Comparison of ENCODE assay signal across 8 mouse cellular contexts in the genomic region with DNA sequence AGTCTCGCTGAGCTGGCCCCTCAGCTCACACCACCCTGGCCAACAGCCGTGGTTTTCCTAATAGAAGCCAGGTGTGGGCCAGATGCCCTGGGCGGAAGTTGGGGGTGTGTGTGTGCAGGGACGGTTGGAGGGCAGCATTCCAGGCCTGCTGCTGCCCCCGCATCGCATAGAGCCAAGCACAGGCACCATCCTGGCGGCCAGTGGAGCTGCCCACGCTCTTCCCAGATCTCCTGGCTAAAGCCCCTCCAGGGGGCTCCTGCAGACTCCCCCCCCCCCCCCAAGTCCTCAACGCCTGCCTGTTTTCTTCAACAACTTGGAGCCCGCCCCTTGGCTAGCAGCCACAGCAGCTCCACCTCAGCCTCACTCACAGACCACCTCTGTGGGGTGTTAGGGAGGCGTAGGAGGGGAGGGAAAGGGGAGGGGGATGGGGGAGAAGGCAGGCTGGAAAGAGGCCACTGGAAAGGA. TPM values are rescaled to one million over a fixed set of nuclear protein-coding genes. Genes with fewer than 3 reads are reported as not detected.
DNase-seq lines count a peak whose midpoint lies in the region; ATAC-seq lines count a peak whose summit lies in the region.

No protein-coding gene starts in this region.

- WGBS in hindbrain, embryonic 11.5 days = 26% methylated on average over 11 of the region's 11 CpGs
- 24% methylated on average over 10 of the region's 11 CpGs for WGBS in midbrain, embryonic 11.5 days

- DNase-seq in frontal cortex, postnatal 36 days (ENCODE audit: low spot score in 2 of 2) = peak; percentile 49 to 53
- DNase-seq in frontal cortex, postnatal 14 days (ENCODE audit: low spot score in 2 of 2) = no peak
- DNase-seq in right cerebral cortex, adult 2 months (ENCODE audit: low spot score in 2 of 2) = peak; percentile 40 to 51
- no peak for DNase-seq in right cerebral cortex, postnatal 4 days
- DNase-seq in hindbrain, embryonic 11.5 days (ENCODE audit: low spot score) = peak; percentile 55
- peak; percentile 86 for DNase-seq in midbrain, embryonic 11.5 days (ENCODE audit: low spot score, missing footprints)
- no peak for DNase-seq in urinary bladder, adult 2 months (ENCODE audit: low spot score)
- DNase-seq in layer of hippocampus, postnatal 25 days (ENCODE audit: extremely low spot score in 1 of 2, low spot score in 1 of 2) = no peak

- no peaks in the 10 kb centered on the region for H3K9me3 ChIP-seq in hindbrain, embryonic 11.5 days (ENCODE audit: control insufficient read depth, low read length)
- H3K9me3 ChIP-seq in midbrain, embryonic 11.5 days (ENCODE audit: control insufficient read depth, low read length) = no peaks in the 10 kb centered on the region

- H3K27ac ChIP-seq in hindbrain, embryonic 11.5 days (ENCODE audit: low read depth, low read length) = no peak overlapping the region
- no peak overlapping the region for H3K27ac ChIP-seq in midbrain, embryonic 11.5 days (ENCODE audit: low read depth, low read length)

- H3K27me3 ChIP-seq in hindbrain, embryonic 11.5 days (ENCODE audit: control insufficient read depth, insufficient read depth, low read length) = no peaks in the 10 kb centered on the region
- H3K27me3 ChIP-seq in midbrain, embryonic 11.5 days (ENCODE audit: control insufficient read depth, insufficient read depth, low read length) = no peaks in the 10 kb centered on the region

- no peak overlapping the region for H3K4me2 ChIP-seq in hindbrain, embryonic 11.5 days (replicated peaks; ENCODE audit: low read depth, low read length)
- H3K4me2 ChIP-seq in midbrain, embryonic 11.5 days = no peak overlapping the region

- no peaks in the 10 kb centered on the region for H3K4me1 ChIP-seq in hindbrain, embryonic 11.5 days (replicated peaks; ENCODE audit: control insufficient read depth, insufficient read depth, low read length)
- H3K4me1 ChIP-seq in midbrain, embryonic 11.5 days (ENCODE audit: control insufficient read depth, insufficient read depth, low read length) = peaks cover 18% of the 10 kb centered on the region

- no peak for ATAC-seq in hindbrain, embryonic 11.5 days (ENCODE audit: low FRiP score)
- no peak for ATAC-seq in midbrain, embryonic 11.5 days (ENCODE audit: low FRiP score)

- no peak overlapping the region for H3K4me3 ChIP-seq in hindbrain, embryonic 11.5 days (ENCODE audit: low read depth, low read length)
- no peak overlapping the region for H3K4me3 ChIP-seq in midbrain, embryonic 11.5 days (ENCODE audit: low read depth, low read length)

- H3K9ac ChIP-seq in hindbrain, embryonic 11.5 days (ENCODE audit: low read depth, low read length) = no peak overlapping the region
- 0 out of 2 replicates have a peak overlapping the region, but pooled peaks have one; percentile 7 for H3K9ac ChIP-seq in midbrain, embryonic 11.5 days (ENCODE audit: low read length)

- 0 out of 2 replicates have a peak, but pooled peaks cover 2% of the 10 kb centered on the region for H3K36me3 ChIP-seq in hindbrain, embryonic 11.5 days (ENCODE audit: control insufficient read depth, insufficient read depth, low read length)
- no peaks in the 10 kb centered on the region; the same call in 1 of the 2 replicates for H3K36me3 ChIP-seq in midbrain, embryonic 11.5 days (ENCODE audit: control insufficient read depth, insufficient read depth, low read length)

RNA-seq across cellular contexts. Expression of a gene that starts 19.0 kb away (rescaled TPM):
- polyA plus RNA-seq in hindbrain, embryonic 11.5 days (2014; fragmentation: Nextera tagmentation; extraction: Ambion mirVana) = 49.1 and 54.0 TPM in 2 replicates
- polyA plus RNA-seq in midbrain, embryonic 11.5 days (2014; fragmentation: Nextera tagmentation; extraction: Ambion mirVana) = 53.4 and 57.0 TPM in 2 replicates
- polyA plus RNA-seq in urinary bladder, adult 2 months (2012; rRNA removed) = 36.6 and 37.9 TPM in 2 replicates
- 10 to 100 TPM; 62.5 to 71.8 TPM for total RNA-seq in layer of hippocampus, postnatal 25 days (2021)

RNA-seq across cellular contexts. Expression of a gene that starts 19.1 kb away (rescaled TPM):
- polyA plus RNA-seq in hindbrain, embryonic 11.5 days (2014; fragmentation: Nextera tagmentation; extraction: Ambion mirVana) = 7.9 and 9.4 TPM in 2 replicates
- polyA plus RNA-seq in midbrain, embryonic 11.5 days (2014; fragmentation: Nextera tagmentation; extraction: Ambion mirVana) = 6.1 and 7.0 TPM in 2 replicates
- polyA plus RNA-seq in urinary bladder, adult 2 months (2012; rRNA removed) = 26.6 and 28.5 TPM in 2 replicates
- total RNA-seq in layer of hippocampus, postnatal 25 days (2021) = 1 to 10 TPM; 6.0 TPM

RNA-seq across cellular contexts. Expression of a gene that starts 20.8 kb away (rescaled TPM):
- polyA plus RNA-seq in hindbrain, embryonic 11.5 days (2014; fragmentation: Nextera tagmentation; extraction: Ambion mirVana) = 14.4 and 15.0 TPM in 2 replicates
- polyA plus RNA-seq in midbrain, embryonic 11.5 days (2014; fragmentation: Nextera tagmentation; extraction: Ambion mirVana) = 13.6 TPM in 2 replicates
- 32.6 and 33.5 TPM in 2 replicates for polyA plus RNA-seq in urinary bladder, adult 2 months (2012; rRNA removed)
- total RNA-seq in layer of hippocampus, postnatal 25 days (2021) = 10 to 100 TPM; 78.6 to 96.5 TPM

RNA-seq across cellular contexts. Expression of a gene that starts 34.0 kb away (rescaled TPM):
- 113 and 117 TPM in 2 replicates for polyA plus RNA-seq in hindbrain, embryonic 11.5 days (2014; fragmentation: Nextera tagmentation; extraction: Ambion mirVana)
- 97.1 and 99.1 TPM in 2 replicates for polyA plus RNA-seq in midbrain, embryonic 11.5 days (2014; fragmentation: Nextera tagmentation; extraction: Ambion mirVana)
- polyA plus RNA-seq in urinary bladder, adult 2 months (2012; rRNA removed) = 57.5 and 64.8 TPM in 2 replicates
- 10 to 100 TPM; 76.3 to 82.6 TPM for total RNA-seq in layer of hippocampus, postnatal 25 days (2021)

Comparison
In these comparisons a context has a peak if more than half of its experiments do, and no peak if none do; other contexts are left out.
1. DNase-seq: peak in frontal cortex, postnatal 36 days (2 of 2), right cerebral cortex, adult 2 months (2 of 2), hindbrain, embryonic 11.5 days (single experiment) and midbrain, embryonic 11.5 days (single experiment); none in frontal cortex, postnatal 14 days (0 of 2), right cerebral cortex, postnatal 4 days (single experiment), urinary bladder, adult 2 months (single experiment) and layer of hippocampus, postnatal 25 days (0 of 2).